Mouse (Mus musculus): ENCODE data around the gene Grhpr.
"Not testable (repeated sequence)": the region's sequence is repeated elsewhere in the genome, so short reads cannot be mapped to it uniquely, and the experiment has no call there.

Grhpr gene

DNA sequence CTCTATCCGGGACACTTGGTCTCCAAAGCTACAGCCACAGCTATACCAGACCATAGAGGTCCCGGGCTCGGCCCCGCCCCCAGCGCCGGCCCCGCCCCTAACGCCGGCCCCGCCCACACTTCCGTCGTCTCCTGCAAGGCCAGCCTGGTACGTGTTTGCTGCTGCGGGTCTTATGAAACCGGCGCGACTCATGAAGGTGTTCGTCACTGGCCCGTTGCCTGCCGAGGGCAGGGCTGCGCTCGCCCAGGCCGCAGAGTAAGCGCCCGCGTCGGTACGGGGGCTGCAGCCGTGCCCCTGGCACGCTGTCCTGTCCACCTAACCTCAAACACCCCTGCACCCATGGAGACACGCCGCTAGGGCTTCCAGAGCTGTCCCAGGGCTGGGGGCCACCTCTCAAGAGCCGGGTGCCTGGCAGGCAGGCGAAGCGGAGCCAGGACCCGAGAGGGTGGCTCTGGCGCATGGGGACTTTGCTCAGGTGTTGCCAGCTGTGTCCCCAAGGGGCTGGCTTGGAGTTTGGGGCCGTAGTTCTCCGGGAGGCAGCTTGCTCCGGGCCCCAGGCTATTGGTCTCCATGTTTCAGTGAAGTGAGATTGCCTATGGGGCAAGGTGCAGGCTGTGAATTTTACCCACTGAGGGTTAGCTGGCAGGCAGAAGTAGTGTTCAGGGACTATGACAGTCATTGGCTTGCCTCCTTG, at the start of gene Grhpr:
Gene Grhpr, plus strand, starts transcription at position 116 of the 694 bp plus-strand sequence.
- DNase-seq, result peak; percentile 89

DNA sequence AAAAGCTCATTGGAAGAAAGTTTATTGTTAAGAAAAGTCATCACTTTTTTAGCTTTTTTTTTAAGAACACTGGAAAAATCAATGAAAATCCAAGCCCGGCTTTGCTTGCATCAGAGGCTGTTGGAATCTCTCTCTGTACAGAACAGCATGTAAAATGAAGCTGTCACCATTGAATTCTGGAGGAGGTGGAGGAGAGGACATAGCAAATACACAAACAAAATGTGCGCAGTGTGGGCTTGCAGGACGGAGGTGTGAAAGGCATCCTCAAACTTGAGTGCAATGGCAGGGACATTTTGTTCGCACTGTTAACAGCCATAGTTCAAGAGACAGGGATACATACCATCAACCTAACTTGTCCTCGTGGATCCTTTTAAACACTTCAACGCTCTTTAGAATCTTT, 49.5 kb upstream of the Grhpr start:
- no peak for DNase-seq

DNA sequence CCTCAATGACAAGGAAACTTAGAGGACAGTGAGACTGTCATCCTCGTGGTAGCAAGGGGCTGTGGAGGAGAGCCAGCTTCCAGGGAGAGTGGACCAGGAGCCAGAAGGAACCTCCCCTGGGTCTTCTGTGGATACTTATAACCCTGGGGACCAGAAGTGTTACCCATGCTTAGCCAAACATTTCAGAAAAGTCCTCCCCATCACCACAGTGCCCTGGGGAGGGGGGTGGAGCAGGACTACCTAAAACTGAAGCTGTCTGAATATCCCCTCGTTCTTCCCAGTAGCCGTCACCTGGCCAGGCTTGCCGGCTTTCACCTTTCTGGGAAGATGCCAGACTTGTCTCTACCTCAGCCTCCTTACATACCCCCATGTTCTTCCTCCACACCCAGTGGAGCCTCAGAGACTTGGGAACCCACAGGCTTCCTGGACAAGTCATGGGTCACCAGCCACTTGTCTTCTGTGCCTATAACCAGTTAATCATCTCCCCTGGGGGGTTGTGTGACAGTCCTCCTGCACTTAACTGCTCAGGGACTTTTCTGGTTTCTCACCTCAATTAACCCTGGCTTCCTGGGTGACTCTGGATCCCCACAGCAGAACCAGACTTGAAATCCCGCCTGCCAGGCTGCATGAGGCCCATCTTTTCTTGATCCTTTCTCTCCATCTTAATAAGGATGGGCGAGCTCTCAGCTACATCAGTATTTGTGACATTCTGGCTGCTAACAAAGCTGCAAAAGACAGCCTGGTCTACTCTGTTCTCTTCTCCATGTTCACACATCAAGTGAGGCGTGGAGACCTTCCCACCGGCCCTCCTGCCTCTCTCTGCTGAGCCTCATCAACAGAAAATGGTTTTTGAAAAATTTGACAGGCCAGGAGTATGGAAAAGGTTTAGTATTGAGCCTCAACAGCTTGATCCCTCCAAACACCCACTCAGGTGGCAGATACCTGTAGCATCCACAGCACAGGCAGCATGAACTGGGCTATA, 42.5 kb upstream of the Grhpr start:
- DNase-seq, result no peak

DNA sequence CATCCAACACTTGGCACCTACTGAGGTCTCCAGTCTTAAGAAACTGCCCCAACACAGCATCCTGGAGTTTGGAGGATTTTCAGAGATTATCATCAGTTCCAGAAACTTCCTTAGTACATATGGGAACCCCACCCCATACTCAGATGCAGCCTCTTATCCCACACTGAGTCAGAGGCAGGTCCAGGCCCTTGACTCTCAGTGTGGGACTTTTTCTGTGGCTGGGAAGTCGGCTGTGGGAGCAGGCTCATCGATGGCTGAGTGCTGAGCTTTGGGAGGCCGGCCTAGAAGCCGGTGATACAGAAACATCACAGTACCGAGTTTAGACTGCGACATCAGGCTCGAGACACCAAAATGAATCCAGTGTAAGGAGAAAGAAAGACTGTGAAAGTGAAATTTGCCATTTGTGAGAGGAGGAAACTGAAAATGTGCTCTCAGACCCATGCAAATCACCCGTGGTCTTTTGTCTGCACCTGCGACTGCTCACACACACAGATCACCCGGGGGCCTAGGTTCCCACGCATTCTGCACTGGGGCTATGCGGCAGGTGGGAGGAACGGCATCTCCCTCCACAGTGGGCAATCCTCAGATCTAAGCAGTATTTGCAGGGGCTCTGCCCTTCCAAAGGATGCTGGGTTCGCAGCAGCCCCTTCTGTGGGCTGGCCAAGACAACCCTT, 41.5 kb upstream of the Grhpr start:
- DNase-seq, result no peak

DNA sequence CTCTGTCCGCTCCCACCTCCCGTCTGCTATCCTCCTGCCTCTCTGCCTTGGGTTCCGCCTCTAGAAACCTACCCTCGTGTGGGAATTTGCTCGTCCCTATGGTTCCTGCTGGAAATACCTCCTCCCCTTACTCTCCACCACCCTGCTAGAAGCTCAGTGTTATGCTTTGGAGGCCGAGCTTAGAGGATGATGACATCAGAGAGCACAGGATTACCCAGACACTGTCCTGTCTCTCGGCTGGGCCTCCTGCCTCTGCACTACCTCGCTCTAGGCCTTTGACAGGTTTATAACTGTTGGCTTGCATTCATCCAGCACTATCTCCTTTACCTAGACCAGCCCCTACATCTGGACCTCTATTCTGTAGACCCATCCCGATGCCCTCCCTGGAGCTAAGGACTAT, 40.9 kb upstream of the Grhpr start:
- DNase-seq, result no peak

DNA sequence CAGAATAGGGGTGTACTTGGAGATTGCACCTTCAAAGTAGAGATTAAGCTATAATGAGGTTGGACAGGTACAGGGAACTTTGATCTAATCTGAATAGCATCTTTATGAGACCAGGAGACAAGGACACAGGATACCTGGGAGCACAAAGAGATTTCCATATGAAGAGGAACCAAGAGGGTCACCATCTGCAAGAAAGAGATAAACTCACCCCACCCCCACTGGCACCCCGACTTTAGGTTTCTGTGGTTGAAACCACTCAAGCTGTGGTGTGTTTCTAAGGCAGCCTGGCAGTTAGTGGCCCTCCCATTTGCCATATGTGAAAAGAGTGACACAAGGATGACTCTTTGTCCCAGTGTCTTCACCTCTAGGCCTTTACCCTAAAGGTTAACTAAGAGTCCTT, 39.0 kb upstream of the Grhpr start:
- no peak for DNase-seq

DNA sequence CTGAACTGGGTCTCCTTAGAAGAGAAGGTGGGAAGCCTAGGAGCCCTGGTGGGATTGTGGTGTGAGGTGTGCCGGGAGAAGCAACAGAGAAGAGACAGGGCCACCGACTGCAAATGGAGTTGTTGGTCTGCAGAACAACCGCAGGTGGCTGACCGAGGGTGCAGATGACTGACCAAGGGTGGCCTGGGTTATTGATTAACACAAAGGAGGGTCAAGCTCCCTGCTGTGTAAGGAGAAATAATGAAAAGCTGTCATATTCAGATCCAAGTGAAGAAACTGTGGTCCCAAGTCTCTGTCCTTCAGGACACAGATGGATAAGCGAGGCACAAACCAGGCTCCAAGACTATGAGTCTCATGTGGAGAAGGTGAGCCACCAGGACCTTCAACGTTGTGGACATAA, 37.7 kb upstream of the Grhpr start:
- no peak for DNase-seq

DNA sequence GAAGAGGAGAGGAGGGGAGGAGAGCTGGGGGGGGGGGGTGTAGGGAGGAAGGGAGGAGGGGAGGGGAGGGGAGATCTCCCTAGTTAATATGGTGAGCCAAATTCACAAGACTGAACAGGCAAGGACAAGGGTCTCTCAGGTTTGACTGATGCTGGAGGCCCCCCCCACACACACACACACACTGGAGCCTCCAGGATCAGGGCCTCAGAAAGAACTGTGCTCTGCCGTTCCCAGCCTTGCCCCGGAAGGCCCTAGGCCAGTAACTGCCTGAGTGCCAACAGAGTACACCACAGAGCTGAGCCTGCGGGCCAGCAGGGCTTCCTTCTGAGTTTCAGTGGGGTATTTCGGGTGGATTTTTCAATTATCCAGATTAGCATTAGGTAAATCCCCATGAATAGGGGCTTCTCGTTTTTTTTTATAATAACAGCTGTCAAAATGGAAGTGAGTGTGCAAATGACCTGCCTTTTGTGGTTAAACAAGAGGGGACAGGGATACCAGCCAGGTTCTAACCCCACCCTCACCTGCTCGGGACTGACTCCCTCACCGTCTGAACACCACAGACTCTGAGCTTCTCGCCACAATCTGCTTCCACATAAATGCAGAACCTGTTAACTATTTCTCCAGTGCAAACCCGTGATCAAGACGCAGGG, 36.6 kb upstream of the Grhpr start:
- no peak for DNase-seq

DNA sequence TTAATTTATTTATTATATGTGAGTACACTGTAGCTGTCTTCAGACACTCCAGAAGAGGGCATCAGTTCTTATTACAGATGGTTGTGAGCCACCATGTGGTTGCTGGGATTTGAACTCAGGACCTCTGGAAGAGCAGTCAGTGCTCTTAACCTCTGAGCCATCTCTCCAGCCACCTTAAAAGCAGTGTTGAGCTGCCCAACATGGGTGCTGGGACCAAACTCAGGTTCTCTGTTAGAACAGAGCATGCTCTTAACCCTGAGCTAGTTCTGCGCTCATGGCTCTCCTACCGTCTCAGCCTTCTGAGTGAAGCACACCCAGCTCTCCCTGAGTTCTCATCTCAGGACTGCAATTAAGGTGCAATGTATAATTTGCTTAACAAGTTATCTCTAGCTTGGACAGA, 35.1 kb upstream of the Grhpr start:
- not testable (repeated sequence) for DNase-seq

DNA sequence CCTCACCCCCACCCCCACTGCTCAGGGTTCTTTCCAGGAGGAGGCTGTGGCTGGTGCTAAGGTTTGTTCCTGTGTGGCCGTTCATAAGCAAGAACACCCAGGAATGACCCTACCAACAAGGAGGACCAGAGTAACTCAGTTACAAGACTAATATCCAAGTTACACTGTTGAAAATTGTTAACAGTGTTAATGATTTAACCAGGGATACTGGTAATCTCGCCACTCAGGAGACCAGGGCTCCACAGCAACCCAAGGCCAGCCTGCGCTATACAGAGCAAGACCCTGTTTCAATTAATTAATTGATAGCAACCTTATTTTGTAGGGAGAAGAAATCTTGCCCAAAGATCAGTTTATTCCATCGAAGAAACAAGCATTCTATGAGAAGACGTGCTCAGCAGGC, 33.7 kb upstream of the Grhpr start:
- no peak for DNase-seq

DNA sequence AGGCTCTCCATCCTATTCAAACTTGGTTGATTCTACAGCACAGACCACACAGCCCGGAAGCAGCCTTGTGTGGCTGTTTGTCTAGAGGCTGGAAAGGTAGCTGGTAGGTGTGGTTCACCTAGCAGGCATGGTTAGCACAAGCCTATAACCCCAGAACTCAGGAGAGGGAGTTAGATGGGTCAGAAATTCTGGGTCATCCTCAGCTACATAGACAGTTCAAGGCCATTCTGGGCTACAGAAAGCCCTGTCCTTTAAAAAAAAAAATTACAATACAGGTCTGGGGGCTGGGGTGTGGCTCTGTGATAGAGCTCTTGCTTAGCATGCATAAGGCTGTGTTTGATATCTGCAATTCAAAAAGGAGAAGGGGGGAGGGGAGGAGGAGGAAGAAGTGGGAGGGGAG, 32.9 kb upstream of the Grhpr start:
- DNase-seq, result no peak

DNA sequence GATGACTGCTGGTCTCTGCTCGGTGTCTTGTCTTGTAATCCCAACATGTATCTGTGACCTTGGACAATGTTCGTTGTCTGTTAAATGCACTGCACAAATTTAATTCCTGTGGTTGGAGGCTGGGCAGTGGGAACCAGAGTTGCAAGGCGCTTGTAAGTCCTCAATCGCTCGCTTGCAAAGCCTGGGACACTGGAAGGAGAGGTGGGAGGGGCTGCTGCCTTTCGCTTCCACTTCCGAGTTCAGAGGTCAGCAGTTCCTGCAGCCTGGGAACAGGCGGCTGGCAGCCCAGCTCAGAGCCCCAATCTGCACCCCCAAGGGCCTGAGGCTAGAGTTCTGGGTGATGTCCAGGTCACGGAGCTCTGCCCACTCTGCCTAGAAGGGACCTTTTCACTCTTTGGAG, 28.2 kb upstream of the Grhpr start:
- no peak for DNase-seq

DNA sequence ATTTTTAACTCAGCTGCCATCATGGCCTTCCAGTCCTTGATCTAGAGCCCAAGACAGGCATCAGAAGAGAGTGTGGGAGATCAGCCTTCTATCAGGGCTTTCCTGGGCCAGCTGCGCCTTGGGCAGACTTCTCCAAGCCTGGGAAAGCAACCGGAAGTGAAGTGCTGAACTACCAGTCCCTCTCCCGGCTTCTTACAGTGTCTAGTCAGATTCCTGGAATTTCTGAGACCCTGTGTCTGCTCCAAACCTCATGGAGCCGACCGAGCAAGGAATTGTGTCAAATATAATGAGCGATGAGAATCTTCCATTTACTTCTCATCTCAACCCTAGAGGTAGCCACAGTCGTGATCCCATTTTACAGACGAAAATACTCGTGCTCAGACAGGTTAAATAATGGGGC, 22.4 kb upstream of the Grhpr start:
- DNase-seq, result no peak

DNA sequence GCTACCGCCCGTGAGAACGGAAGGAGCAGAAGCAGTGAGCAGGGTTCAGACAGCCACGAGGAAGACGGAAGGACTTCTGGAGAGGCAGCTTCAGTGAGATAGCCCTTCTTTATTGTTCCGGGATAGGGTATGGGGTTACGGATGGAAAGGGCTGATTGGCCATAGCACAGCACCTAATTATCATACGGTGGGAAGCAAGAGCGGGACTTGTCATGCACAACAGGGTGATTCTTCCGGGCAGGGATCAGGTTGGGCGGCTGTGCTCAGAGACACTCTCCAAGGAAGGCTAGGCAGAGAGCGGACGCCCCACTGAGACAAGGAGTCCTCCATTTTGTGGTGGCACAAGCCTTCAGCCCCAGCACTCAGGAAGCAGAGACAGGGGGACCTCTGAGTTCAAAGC, 22.0 kb upstream of the Grhpr start:
- no peak for DNase-seq

DNA sequence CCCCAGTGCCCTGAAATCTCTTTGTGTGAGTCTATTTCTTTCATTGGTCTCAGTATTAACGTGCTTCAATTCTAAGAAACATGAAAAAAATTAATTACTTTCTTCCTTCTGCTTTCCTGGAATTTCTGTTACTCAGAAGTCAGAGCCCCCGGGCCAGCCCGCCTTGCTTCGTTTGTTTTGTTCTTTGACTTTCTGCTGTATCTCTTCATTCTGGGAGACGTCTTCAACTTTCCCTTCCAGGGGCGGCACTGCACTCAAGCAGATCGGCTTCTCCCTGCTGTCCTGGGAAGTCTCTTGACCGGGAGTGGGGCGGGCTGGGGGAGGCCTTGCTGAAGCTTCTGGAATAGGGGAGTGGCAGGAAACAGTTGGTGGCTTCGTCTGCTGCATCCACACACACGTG, 18.0 kb upstream of the Grhpr start:
- DNase-seq, result no peak

DNA sequence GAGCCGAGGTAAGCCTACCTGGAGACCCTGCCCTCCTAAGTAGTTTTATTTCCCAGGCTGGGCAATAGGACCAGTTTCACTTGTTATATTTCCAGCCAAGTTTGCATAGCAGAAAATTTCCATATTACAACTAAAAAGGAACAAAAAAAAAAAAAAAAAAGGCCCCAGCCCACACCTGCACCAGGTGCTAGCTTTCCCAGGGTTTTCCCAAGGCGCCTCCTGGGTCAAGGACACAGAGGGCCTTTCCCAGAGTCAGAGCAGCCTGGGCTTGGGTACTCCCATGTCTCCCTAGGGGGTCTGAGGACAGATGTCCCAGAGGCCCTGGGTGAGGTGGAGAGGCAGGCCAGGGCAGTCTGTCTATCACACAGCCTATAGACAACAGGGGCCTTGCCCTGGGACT, 16.0 kb upstream of the Grhpr start:
- no peak for DNase-seq

DNA sequence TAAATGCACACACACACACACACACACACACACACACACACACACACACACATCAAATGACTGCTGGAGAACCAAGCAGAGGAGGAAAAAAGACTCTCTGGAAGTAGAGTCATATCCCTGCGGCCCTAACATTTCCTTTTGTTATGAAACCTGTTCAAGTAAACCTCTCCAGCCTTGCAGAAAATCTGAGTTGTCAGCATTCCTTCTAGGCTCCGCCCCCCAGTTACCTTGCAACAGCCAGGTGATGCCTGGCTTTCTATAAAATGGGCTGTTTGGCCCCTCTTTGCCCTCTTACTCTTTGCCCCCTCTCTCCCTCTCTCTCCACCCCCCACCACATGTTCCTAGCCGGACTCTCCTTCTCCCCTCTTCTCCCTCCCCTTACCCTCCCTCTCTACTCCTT, 15.5 kb upstream of the Grhpr start:
- DNase-seq, result no peak

DNA sequence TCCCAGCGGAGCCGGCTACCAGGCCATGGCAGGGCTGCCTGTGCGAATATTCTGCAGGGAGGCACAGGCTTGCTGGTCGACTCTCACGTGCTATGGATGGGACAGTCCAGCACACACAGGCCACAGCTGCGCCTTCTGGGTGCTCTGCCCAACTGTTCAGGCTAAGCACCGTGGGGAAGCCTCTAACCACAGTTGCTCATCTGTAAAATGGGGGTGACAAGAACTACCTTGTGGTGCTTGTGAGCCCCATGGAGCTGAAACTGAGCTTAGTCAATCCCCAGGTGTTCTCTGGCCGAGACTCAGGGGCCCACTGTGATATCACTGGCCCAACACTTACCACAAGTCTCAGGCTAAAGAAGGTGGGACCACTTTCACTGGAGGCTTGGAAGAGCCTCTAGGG, 13.8 kb upstream of the Grhpr start:
- DNase-seq, result no peak

DNA sequence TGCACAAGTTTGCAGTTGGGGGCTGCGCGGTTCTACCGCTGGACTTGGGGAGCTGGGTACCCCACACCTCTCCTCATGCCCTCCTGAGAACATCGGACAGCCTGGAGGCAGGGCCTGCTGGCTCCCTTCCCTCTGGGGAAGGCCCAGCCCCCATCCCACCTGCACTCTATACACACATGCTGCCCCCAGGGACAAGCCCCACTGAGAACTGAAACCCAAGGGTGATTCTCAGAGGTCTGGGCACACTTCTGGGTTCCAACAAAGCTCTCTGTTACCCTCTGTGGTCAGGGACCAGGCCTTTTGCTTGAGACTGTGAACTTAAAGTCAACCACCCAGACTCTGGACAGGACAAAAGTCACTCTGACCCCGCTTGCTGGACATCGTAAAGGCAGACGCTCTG, 11.1 kb upstream of the Grhpr start:
- DNase-seq, result no peak

DNA sequence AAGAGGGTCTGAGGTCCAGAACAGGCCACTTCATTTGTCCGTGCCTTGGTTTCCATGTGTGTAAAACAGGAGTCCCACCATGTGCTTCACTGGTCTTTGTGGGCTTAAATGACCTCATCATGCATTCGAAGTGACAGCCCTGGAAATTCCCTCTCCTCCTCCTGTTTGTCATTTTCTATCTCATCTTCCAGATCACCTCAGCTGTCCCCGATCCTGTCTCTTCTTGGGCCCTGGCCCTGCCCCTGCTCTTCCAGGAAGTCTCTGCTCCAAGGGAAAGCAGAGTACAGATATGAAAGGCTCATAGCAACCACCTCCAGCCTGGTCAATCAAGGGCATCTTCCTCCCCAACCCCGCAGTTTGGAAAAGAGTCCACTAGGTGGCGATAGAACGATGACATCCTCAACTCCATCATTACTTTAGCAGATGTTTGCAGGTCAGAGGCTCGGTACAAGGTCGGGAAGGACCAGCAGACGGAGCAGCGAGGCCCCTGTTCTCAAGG, 10.5 kb upstream of the Grhpr start:
- peak; percentile 71 for DNase-seq

DNA sequence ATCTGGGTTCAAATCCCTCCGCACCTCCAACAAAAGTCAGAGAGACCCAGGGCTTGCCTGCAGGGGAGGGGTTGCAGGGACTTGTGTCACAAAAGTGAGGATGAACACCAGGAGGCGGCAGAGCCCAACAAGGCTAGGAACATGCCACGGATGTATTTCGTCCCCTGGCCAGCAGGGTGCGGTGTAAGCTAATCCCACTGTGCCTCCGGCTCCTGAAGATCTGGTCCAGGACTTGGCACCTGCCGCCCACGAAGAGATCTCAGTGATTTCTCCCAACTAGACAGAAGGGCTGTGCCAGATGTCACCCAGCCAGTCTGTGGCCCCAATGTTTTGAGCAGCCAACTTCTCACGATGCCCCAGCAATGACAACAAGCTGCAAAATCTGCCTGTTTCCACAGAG, 7.7 kb upstream of the Grhpr start:
- peak; percentile 97 for DNase-seq

DNA sequence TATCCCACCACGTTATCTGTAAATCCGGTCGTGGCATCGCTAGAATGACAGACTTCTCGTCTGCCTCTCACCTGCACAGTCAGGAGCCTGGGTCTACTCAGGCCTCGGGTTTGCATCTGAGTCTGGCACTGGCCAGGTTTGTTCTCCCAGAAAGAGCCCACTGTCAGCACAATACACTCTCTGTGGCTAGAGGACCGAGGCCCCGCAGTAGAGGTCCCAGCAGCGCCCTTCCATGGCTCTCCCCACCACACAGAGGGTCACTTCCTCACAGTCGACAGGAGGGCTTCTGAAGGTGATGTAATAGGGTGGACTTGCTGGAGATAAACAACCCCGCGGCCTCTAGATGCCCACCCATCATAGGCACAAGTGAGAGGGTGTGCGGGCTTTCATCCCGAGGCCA, 7.3 kb upstream of the Grhpr start:
- DNase-seq, result no peak

DNA sequence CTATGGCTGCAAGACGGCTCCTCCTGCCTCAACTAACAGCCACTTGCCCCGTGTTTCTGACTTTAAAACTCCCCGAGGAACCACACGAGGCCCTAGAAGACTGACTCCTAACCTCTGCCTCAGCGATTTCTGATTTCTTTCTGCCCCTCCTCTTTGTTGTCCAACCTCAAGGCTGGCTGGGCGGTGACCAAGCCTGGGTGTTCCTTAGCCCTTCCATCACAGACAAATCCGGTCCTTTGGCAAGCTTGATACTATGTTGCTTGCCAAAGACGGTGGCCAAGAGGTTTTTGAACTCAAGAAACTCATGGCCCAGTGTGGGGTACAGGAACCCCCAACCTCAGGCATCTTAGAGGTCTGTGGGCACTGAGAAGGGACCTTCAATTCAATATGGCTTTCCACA, 6.9 kb upstream of the Grhpr start:
- no peak for DNase-seq

Data from thymus, postnatal 4 days (tissue).